Mouse (Mus musculus): ENCODE measurements around the gene Ticrr. TPM values are rescaled to one million over a fixed set of nuclear protein-coding genes. Genes with fewer than 3 reads are reported as not detected.

Ticrr gene
- polyA plus RNA-seq, 1 experiment from 2014 or later, result 1.5 TPM

DNA sequence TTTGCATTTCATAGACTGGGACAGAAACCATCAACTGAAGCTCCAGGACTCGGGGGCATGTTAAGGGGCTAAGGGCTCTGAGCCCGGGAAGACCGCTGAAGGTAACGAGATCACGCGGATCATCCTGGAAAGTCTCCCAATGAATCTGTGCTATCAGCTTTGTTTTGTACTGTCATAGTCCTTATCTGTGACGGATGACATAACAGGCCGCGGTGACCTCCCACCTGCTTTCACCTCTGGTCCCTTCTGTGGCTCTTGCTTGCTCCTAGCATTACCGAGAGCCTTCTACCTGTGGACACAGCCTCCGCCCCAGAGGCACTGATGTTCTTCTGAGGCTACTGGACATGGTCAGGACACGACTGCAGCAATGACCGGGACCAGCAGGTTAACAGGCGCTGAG, 76.5 kb downstream of the Ticrr start:
- ATAC-seq (replicated peaks), result no peak
- 93% methylated on average over 14 of the region's 14 CpGs for WGBS
- Histone ChIP-seq H3K9ac (no peak overlapping the region), H3K27me3 (replicated peaks) (no peaks in the 10 kb centered on the region), H3K27ac (no peak overlapping the region), H3K4me2 (no peak overlapping the region), H3K9me3 (no peaks in the 10 kb centered on the region), H3K4me1 (no peaks in the 10 kb centered on the region), H3K4me3 (no peak overlapping the region), H3K36me3 (replicated peaks) (no peaks in the 10 kb centered on the region)

DNA sequence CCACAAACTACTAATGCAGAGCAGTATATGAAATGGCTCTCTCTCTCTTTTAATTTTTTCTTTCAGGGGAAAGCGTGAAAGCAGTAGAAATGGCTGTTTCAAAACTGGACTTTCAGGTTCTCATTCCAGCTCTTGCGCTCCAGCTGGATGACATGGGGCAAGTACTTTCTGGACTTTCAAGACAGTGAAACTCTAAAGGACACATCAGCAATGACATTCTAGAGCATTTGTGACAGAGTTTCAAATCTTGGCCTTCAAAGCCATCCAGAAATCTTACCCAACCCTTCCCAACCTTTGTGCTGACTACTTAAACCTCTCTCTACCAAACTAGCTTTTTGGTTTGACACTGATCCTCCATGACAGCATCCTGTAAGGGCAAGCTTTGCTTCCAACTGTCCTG, 78.9 kb downstream of the Ticrr start:
- H3K4me2 ChIP-seq, result no peak overlapping the region
- ATAC-seq (replicated peaks), result no peak
- H3K4me1 ChIP-seq, result peaks cover 11% of the 10 kb centered on the region
- H3K4me3 ChIP-seq, result no peak overlapping the region
- no peak overlapping the region for H3K9ac ChIP-seq
- H3K27ac ChIP-seq, result no peak overlapping the region
- no peaks in the 10 kb centered on the region for H3K9me3 ChIP-seq
- H3K36me3 ChIP-seq (replicated peaks), result no peaks in the 10 kb centered on the region
- no peaks in the 10 kb centered on the region for H3K27me3 ChIP-seq (replicated peaks)
- WGBS, result 93% methylated on average over 2 of the region's 2 CpGs

DNA sequence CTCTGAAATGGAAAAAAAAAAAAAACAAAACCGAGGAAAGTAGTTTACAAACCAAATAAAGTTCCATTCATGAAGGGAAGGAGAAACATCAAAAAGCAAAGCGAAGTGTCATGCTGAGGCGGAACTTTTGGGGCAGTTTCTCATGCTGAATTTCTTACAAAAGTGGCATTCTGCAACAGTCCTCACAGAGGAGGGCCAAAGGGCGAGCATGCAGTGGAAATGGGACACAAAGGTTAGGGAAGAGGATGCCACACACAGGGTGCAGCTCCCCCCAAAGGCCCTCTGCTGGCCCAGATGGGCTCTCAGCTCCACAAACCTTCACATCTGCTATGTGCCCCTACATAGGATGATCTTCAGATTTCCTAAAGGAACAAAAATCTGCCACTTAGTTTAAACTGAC, 80.3 kb downstream of the Ticrr start:
- no peak for ATAC-seq (replicated peaks)
- Histone ChIP-seq H3K9me3 (no peaks in the 10 kb centered on the region), H3K4me2 (no peak overlapping the region), H3K27ac (no peak overlapping the region), H3K9ac (no peak overlapping the region), H3K4me3 (no peak overlapping the region), H3K27me3 (replicated peaks) (no peaks in the 10 kb centered on the region), H3K4me1 (peaks cover 11% of the 10 kb centered on the region), H3K36me3 (replicated peaks) (no peaks in the 10 kb centered on the region)
- 72% methylated on average over 4 of the region's 4 CpGs for WGBS

DNA sequence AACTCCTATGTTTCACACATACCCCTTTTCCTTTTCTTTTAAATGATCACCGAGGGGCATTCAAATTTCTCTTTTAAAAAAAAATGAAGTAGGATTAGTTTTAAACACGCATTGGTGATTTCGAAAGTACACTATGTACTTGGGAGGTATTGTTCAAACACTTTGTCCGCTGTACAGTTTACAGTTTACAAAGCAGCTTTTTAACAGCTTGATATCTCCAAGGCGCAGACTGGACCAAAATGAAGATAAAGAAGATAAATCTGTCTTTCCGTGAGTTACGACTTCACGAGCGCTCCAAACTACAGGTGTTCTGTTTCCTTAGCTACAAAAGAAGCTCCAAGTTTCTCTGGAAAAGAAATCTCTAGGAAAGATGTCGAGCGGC, 82.3 kb downstream of the Ticrr start:
- Histone ChIP-seq H3K4me2 (peak overlapping the region; percentile 89), H3K9ac (peak overlapping the region; percentile 48), H3K4me3 (peak overlapping the region; percentile 55), H3K9me3 (no peaks in the 10 kb centered on the region), H3K27ac (no peak overlapping the region), H3K4me1 (peaks cover 11% of the 10 kb centered on the region), H3K36me3 (replicated peaks) (no peaks in the 10 kb centered on the region), H3K27me3 (replicated peaks) (no peaks in the 10 kb centered on the region)
- no peak for ATAC-seq (replicated peaks)
- 23% methylated on average over 11 of the region's 11 CpGs for WGBS

DNA sequence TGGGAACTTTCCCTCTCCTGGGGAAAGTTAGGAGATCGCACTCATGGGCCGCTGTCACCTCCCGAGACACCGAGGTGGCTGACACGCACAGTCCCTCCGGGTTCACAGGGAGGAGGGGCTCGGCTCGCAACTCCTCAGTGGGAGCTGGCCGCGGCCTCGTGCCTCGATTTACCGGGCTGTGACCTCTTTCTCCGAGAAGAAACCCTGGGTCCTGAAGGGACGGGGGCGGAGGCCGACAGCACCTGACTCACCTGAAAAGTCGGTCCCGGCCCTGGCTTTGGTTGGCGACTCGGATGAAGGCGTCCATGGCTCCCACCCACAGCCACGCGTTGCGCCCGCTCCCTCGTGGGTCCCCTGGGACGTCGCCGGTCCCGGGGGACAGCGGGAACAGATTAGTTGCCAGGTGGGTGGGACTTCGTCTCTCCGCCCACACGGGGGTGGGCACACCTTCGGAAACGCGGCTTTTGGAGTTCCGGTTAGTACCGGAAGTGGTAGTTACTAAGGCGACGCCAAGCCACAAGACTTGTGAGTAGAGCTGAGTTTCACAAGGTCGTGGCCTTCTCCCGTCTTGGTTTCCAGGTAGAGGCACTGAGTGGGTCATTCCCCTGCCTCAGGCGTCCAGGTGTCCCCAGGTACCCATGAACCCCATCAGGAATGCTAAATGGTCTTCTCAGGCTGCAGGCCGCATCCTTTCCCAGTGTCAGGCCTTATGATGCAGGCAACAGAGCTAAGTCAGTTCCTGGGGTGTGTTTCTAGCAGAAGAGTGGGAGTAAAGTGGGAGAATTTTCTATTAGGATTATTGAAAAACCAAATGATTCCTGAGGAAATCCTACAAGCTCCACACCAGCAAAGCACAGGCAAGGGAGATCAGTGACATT, 82.9 kb downstream of the Ticrr start, which contains the start of the genes Pex11a and Wdr93:
Gene Pex11a, minus strand, starts transcription at position 473 of the 878 bp plus-strand sequence.
Gene Wdr93, plus strand, starts transcription at position 505 of the 878 bp plus-strand sequence.
- H3K9ac ChIP-seq, result peak within 1 kb of the TSS; percentile 48
- no peaks in the 10 kb centered on the region for H3K27me3 ChIP-seq (replicated peaks)
- no peaks in the 10 kb centered on the region for H3K9me3 ChIP-seq
- H3K36me3 ChIP-seq (replicated peaks), result no peaks in the 10 kb centered on the region
- H3K4me2 ChIP-seq, result peak within 1 kb of the TSS; percentile 89
- no peak within 1 kb of the TSS for H3K27ac ChIP-seq
- peak within 1 kb of the TSS; percentile 55 for H3K4me3 ChIP-seq
- peaks cover 11% of the 10 kb centered on the region for H3K4me1 ChIP-seq
- ATAC-seq (replicated peaks), result peak; percentile 94
- WGBS, result 3% methylated on average over 46 of the region's 46 CpGs

DNA sequence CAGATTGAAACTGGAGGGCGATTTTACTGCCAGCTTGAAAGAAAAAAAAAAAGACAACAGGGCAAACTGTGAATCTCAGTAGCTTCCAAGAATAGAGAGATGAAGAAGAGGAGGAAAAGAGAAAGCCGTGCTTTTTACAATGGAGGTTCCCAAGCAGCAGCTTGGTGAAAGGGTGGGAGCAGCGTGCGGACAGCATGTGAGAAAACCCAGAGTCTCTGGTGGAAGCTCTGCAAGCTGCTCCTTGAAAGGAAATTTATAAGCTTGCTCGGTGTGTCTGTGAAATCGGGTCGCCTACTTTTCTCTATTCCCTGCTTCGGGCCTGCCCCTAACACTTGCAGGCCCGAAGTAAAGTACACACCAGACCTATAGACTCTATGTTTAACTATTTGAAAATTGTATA, 84.1 kb downstream of the Ticrr start:
- Histone ChIP-seq H3K9me3 (no peaks in the 10 kb centered on the region), H3K36me3 (replicated peaks) (no peaks in the 10 kb centered on the region), H3K4me3 (no peak overlapping the region), H3K27me3 (replicated peaks) (no peaks in the 10 kb centered on the region), H3K27ac (no peak overlapping the region), H3K4me1 (peaks cover 11% of the 10 kb centered on the region), H3K4me2 (no peak overlapping the region), H3K9ac (no peak overlapping the region)
- 91% methylated on average over 9 of the region's 9 CpGs for WGBS
- ATAC-seq (replicated peaks), result no peak

DNA sequence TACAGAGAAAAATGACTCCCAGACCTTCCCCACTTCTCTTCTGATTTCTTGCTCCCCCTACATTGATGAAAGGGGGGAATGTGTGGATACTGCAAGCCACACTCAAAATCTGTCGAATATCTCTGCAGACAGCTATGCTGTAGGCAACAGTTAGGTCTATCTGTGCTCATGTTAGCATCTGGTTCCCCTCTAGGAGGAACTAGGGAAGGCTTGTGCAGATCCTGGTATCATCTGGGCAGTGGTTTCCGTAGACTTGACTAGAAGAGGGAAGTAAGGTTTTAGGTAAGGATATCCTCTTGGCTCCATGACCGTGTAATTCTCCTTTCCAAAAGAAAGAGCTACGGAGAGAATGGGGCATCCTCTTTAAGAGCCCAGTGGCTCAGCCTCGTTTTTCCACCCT, 84.6 kb downstream of the Ticrr start:
- Histone ChIP-seq H3K4me2 (no peak overlapping the region), H3K27me3 (replicated peaks) (no peaks in the 10 kb centered on the region), H3K4me1 (peaks cover 11% of the 10 kb centered on the region), H3K36me3 (replicated peaks) (no peaks in the 10 kb centered on the region), H3K27ac (no peak overlapping the region), H3K4me3 (no peak overlapping the region), H3K9me3 (no peaks in the 10 kb centered on the region), H3K9ac (no peak overlapping the region)
- ATAC-seq (replicated peaks), result no peak
- 78% methylated on average over 5 of the region's 5 CpGs for WGBS

GRCm38 (mm10) chr7:79747659-79748058, 87.7 kb downstream of the Ticrr start:
- Histone ChIP-seq H3K27me3 (replicated peaks) (no peaks in the 10 kb centered on the region), H3K4me1 (peaks cover 6% of the 10 kb centered on the region), H3K4me3 (no peak overlapping the region), H3K27ac (no peak overlapping the region), H3K4me2 (no peak overlapping the region), H3K9ac (no peak overlapping the region), H3K36me3 (replicated peaks) (no peaks in the 10 kb centered on the region), H3K9me3 (no peaks in the 10 kb centered on the region)
- no peak for ATAC-seq (replicated peaks)
- WGBS, result 85% methylated on average over 6 of the region's 6 CpGs

Other genes starting within 250 kb of the Ticrr start
- 22.7 and 27.0 TPM in 2 replicates for gene Polg, start 193.8 kb upstream of the Ticrr start, polyA plus RNA-seq (2015; fragmentation: Nextera tagmentation; extraction: Ambion mirVana)
- 1.9 and 2.1 TPM in 2 replicates for gene Rhcg, start 42.5 kb upstream of the Ticrr start, polyA plus RNA-seq (2015; fragmentation: Nextera tagmentation; extraction: Ambion mirVana)
- 1.3 and 2.0 TPM in 2 replicates for gene Kif7, start 55.5 kb downstream of the Ticrr start, polyA plus RNA-seq (2015; fragmentation: Nextera tagmentation; extraction: Ambion mirVana)
- 0.27 TPM in 1 of 2 replicates, not detected in the other for gene Plin1, start 72.7 kb downstream of the Ticrr start, polyA plus RNA-seq (2015; fragmentation: Nextera tagmentation; extraction: Ambion mirVana)
- 13.5 and 15.3 TPM in 2 replicates for gene Pex11a, start 82.9 kb downstream of the Ticrr start, polyA plus RNA-seq (2015; fragmentation: Nextera tagmentation; extraction: Ambion mirVana)
- gene Wdr93, start 83.0 kb downstream of the Ticrr start, polyA plus RNA-seq (2015; fragmentation: Nextera tagmentation; extraction: Ambion mirVana), result 0.43 and 0.54 TPM in 2 replicates
- gene Mesp1, start 133.6 kb downstream of the Ticrr start, polyA plus RNA-seq (2015; fragmentation: Nextera tagmentation; extraction: Ambion mirVana), result not detected in 2 replicates
- 0.96 and 1.1 TPM in 2 replicates for gene Mesp2, start 150.5 kb downstream of the Ticrr start, polyA plus RNA-seq (2015; fragmentation: Nextera tagmentation; extraction: Ambion mirVana)
- gene Anpep, start 200.9 kb downstream of the Ticrr start, polyA plus RNA-seq (2015; fragmentation: Nextera tagmentation; extraction: Ambion mirVana), result 3.8 TPM in 2 replicates